Mouse (Mus musculus): ENCODE results near the gene Cdk15.

DNA sequence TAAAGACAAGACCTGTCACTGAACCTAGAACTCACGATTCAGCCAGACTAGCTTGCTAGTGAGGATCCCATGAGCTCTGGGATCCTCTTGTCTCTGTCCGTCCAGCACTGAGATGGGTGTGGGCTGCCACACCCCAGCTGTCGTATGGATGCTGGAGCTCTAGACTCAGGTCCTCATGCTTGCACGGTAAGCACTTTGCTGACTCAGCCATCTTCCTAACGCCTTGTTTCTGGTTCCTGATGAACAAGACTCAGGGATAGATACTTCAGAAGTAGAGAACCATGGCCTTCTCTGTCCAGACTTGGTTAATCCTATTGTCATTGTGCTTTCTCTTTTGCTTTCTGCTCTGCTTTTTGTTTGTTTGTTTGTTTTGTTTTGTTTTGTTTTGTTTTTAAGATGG lies 29.2 kb downstream of the Cdk15 start:
- TF ChIP-seq POLR2A (IDR thresholded peaks at IDR 0.05; ENCODE audit: insufficient read depth, low read length) (no peak), EP300 (IDR thresholded peaks at IDR 0.05; ENCODE audit: insufficient read depth, low read depth, low read length) (no peak)
